10 mouse cellular contexts compared by ENCODE assay signal in genomic region chr14:102020161-102020605, GRCm38 (mm10).
A peak's percentile ranks its signal among the peaks of the same experiment; 100 is the strongest.
DNase-seq lines count a peak whose midpoint lies in the region; ATAC-seq and TF ChIP-seq lines count a peak whose summit lies in the region.
"Had no signal": no experiment of that assay in that cellular context is flagged by ENCODE, and none has a peak within 500 bp of the region (broad histone marks: within the 10 kb centered on the region; RNA-seq: fewer than 3 reads in every experiment).

No protein-coding gene starts in this region.

- no peak for TF ChIP-seq POLR2A in kidney, adult 2 months (IDR thresholded peaks at IDR 0.05; ENCODE audit: low read depth, low read length)

- no peaks in the 10 kb centered on the region for H3K27me3 ChIP-seq in kidney, adult 2 months (replicated peaks; ENCODE audit: control insufficient read depth, insufficient read depth, low read length)
- no peaks in the 10 kb centered on the region for H3K27me3 ChIP-seq in neural tube, embryonic 11.5 days (ENCODE audit: control insufficient read depth, insufficient read depth, low read length)

- H3K4me3 ChIP-seq in kidney, adult 2 months (ENCODE audit: insufficient read depth, low read depth, low read length) = no peak overlapping the region
- H3K4me3 ChIP-seq in neural tube, embryonic 11.5 days (ENCODE audit: low read depth, low read length) = no peak overlapping the region

- ATAC-seq in neural tube, embryonic 11.5 days (ENCODE audit: insufficient read depth, low FRiP score, low TSS enrichment) = peak; percentile 48; the same call in 1 of the 2 replicates
- ATAC-seq: lung, postnatal 0 days had no signal

- H3K4me2 ChIP-seq in neural tube, embryonic 11.5 days (ENCODE audit: low read depth) = no peak overlapping the region

- DNase-seq in kidney, postnatal 4 days = peak; percentile 18 to 42
- no peak for DNase-seq in kidney, adult 2 months
- peak; percentile 62 for DNase-seq in cerebellum, adult 8-10 months
- peak; percentile 9 to 31 for DNase-seq in heart, adult 9 months (ENCODE audit: low spot score in 2 of 2)
- peak; percentile 36 for DNase-seq in neural tube, embryonic 11.5 days (ENCODE audit: low spot score)
- no peak for DNase-seq in left cerebral cortex, adult 8-10 months (ENCODE audit: low spot score in 2 of 2)
- DNase-seq in spleen, adult 12 weeks (ENCODE audit: low spot score) = no peak
- no peak for DNase-seq in adrenal gland, adult 18-20 months (ENCODE audit: low spot score in 2 of 2)
- DNase-seq: spleen, adult 18-20 months had no signal

- H3K4me1 ChIP-seq in kidney, adult 2 months (ENCODE audit: control insufficient read depth, insufficient read depth, low read length) = peaks cover 3% of the 10 kb centered on the region
- no peaks in the 10 kb centered on the region; the same call in 1 of the 2 replicates for H3K4me1 ChIP-seq in neural tube, embryonic 11.5 days (ENCODE audit: control insufficient read depth, insufficient read depth, low read length)

- no peak overlapping the region for H3K27ac ChIP-seq in kidney, adult 2 months (ENCODE audit: insufficient read depth, low read depth, low read length)
- no peak overlapping the region for H3K27ac ChIP-seq in neural tube, embryonic 11.5 days (ENCODE audit: low read depth, low read length)

- TF ChIP-seq CTCF in kidney, adult 2 months (conservative IDR thresholded peaks at IDR 0.05; ENCODE audit: insufficient read depth, insufficient read length, low read depth, low read length) = no peak

- no peak overlapping the region for H3K9ac ChIP-seq in neural tube, embryonic 11.5 days (ENCODE audit: low read length)

- no peaks in the 10 kb centered on the region for H3K9me3 ChIP-seq in neural tube, embryonic 11.5 days (ENCODE audit: control insufficient read depth, low read length)

- no peaks in the 10 kb centered on the region for H3K36me3 ChIP-seq in kidney, adult 2 months (ENCODE audit: control insufficient read depth, insufficient read depth, low read length)
- no peaks in the 10 kb centered on the region for H3K36me3 ChIP-seq in neural tube, embryonic 11.5 days (ENCODE audit: control insufficient read depth, insufficient read depth, low read length)

- WGBS in kidney, adult 2 months = 66% methylated on average over 8 of the region's 8 CpGs
- 31% methylated on average over 8 of the region's 8 CpGs for WGBS in neural tube, embryonic 11.5 days

Comparison
In these comparisons a context has a peak if more than half of its experiments do, and no peak if none do; other contexts are left out.
1. DNase-seq: peak in kidney, postnatal 4 days (2 of 2), cerebellum, adult 8-10 months (single experiment), heart, adult 9 months (2 of 2) and neural tube, embryonic 11.5 days (single experiment); none in kidney, adult 2 months (single experiment), left cerebral cortex, adult 8-10 months (0 of 2), spleen, adult 12 weeks (single experiment) and adrenal gland, adult 18-20 months (0 of 2).